Mouse (Mus musculus): ENCODE measurements around the gene Slc1a7.

Gene Slc1a7

DNA sequence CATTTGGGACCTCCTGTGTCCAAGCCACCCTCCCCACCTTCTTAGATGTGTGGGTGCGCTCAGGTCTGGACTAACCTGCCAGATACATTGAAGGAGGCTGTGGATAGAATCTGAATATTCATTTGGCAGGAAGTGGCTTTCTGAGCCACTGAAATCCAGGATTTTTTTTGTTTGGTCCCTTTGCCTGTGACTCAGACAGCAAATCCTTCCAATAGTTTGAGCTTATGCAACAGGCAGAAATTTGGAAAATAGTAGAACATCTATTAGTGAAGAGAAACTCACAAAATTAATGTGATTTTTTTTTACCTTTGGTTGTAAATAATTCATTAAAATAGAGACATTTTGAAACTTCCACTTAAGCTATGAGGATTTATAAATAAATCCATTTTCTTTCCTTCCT lies 3.0 kb downstream of the Slc1a7 start:
- DNase-seq = no peak

DNA sequence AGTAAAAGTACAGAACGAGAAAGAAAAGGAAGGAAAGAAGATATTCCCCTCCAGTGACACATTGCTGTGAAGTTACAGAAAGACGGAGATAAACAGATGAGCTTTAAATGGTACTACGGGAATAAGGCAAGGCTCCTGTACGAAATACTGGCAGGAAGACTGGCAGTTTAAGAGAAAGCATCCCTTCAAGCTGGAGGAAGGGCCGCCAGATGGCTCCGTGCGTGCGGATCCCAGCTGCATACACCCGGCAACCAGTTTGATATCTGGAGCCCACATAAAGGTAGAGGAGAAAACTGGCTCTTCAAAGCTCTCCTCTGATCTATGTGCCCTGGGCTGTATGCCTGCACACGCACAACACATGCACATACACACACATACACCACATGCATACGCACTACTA lies 6.4 kb downstream of the Slc1a7 start:
- no peak for DNase-seq

DNA sequence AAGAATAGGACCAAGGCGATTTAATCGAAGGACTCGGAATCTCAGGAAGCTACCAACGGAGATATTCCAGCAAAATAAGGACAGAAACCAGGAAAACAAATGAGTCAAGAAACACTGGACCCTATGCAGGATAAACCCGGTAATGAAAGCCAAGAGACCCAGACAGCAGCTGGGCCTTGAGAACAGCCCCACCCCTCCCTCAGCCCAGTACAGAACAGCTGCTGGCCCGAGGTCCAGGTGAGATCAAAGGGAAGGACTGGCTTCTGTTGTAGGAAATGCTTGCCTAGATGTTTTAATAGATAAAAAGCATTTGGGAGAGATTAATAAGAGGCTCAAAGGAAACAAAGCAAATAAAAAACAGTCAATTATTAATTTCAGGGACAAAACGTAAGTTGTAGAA lies 6.9 kb downstream of the Slc1a7 start:
- no peak for DNase-seq

DNA sequence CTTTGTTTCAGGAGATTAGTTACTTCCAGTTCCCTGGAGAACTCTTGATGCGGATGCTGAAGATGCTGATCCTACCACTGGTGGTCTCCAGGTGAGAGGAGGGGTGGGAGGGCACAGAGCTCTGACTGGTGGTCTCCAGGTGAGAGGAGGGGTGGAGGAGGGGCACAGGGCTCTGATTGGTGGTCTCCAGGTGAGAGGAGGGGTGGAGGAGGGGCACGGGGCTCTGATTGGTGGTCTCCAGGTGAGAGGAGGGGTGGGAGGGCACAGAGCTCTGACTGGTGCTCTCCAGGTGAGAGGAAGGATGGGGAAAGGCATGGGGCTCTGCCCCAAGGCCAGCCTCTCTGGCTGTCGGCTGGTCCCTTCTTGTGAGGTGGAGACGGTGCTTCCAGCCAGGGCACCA lies 9.5 kb downstream of the Slc1a7 start:
- no peak for DNase-seq

DNA sequence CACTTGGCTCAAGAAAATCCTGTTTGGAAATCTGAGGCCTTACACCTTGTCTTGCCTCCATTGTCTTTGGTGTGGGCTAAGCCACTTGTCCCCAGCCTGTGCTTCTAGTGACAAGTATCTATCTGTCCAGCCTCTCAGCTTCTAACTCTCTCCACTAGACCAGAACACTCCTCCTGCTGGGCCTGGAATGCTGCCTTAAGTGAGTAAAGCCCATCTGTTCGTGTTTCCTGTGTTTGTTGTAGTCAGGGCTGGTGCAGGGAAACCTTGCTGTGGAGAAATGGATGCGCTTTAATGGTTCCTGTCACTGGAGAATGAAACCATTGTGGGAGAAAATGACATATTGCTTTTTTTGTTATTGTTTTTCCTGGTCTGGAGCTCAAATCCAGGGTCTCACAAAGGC lies 11.4 kb downstream of the Slc1a7 start:
- peak; percentile 71 for DNase-seq

DNA sequence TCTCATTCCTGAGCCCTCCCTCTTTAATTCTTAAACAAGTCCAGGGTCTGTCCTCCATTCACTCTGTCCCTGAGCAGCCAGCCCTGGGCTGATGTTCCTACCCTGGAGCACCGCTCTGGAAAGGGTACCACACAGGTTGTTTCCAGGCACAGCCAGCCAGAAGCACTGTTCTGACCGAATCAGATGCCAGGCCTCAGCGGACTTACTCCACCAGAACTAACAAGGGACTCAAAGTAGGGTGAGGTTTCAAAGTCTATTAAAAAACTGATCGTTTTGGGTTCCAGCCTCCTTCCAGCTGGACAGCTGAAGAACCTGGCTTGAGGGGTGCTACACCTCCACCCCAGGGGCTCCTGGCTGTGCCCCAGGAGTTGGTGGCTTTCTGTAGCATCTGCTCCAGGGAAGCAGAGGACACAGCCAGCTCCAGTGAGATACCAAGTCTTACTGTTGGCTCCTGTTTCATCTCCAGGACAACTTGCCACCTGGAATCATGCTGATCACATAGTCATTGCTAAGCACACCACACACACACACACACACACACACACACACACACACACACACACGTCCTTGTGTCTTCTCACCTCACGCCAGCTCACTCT lies 12.0 kb downstream of the Slc1a7 start:
- no peak for DNase-seq

DNA sequence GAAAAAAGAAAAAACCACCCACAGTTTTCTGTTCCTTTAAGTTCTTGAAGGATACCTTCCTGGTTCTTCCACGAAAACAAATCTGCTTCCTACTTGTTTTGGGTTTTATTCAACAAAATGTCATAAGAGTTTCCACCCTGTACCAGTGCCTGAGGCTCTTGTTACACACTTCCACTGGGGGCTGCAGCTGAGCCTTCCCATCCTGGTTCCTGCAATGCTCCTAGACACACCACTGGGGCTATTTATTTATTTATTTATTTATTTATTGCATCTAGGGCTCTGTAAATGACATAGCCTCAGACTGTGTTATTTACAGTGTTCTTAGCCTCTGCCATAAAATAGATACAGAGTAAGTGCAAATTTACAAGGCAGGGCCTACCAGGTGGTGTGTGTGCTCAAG lies 15.6 kb downstream of the Slc1a7 start:
- DNase-seq = no peak

DNA sequence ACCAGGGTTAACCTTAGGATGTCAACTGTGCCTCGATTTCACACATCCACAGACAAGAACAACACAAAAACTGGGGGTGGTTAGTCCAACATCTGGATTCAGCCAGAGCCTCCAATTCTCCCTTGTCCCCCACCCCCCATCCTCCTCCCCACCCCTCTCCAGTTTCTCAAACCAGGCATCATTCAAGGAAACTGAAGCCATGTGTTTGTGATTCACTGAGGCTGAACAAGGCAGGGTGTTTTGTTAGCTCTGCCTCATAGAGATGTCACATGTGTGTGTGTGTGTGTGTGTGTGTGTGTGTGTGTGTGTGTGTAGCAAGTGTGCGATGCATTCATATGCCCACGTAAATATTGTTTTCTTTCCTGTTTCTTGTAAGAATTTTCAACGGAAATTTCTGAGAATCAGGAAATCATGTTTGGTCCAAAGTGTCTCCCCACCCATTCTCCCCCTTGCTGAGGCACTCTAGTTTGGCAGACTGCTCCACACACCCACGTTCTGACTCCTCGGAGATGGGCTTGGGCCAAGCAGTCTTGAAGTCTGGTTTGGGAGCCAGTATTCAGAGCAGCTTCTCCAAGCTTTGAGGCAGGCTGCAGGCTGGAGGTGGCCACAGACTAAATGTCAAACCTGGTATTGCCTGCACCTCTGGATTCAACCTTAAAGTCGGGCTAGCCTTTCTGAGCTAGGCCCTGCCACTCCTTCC lies 16.3 kb downstream of the Slc1a7 start:
- DNase-seq = no peak

DNA sequence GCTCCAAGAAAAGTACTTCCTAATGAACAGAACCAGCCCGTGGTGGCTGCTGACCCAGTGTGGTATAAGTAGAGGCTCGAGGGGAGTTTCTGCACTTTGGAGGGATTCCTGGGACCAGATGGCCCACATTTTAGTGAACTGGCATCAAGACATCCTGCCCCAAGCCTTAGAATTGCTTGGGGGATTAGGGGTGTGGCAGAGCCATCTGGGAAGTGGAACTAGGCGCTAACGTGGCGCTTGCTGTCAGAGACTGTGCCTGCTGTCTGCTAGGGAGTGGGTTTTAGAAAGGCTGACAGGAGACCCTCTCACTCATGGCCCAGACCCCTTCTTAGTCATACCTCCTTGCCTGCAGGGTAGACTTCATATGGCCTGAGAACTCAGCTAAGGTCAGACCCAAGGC lies 17.7 kb downstream of the Slc1a7 start:
- no peak for DNase-seq

DNA sequence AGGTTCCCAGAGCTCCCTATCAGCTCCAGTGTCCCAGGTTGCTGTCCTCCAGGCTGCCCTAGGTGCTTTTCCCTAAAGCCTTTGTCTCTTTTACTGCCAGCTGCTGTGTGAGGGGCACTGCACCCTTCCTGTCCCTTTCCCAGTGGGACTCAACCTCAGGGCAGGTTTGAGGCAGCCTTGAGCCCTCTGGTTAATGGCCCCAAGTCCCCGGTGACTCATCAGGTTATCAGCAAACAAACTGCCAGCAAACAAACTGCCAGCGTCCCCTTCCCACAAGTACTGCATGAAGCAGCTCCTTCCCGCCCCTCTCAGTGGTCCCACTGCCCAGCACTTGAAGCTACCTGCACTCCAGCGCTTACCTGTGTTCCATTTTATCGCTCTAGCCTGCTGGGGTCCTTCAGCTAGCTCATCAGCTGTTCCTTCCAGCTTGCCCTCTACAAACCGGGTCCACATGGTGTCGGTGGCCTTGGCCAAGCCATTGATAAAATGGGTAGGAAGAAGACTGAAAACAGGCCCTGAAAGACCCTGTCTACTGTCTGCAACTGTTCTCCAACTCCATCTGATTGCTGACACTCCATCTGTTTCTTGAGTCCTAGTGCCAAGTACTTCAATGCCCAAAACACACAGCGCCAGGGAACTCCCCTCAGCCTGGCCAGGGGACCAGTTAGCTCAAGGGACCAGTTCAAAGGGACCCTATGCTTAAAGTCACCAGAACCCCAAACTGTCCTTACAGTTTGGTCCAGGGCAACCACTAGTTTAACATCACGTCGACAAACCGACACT lies 18.4 kb downstream of the Slc1a7 start:
- no peak for DNase-seq

DNA sequence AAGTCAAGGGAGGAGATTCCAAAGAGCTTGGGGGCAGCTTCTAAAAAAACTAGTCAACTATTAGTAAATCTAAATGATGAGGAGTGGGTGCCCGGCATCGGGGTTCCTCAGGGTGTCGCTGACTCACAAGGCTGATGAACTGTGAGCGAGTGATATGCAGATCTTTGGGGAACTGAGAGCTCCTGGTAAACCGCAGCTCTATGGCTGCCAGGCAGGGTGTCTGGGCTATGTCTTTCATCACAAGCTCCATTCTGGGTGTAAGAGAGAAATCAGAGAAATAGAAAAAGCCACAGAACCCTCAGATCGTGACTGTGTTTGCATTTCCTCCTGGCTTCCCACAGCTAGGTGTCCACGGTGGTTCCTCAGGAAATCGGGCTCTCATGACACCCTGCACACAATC lies 20.8 kb downstream of the Slc1a7 start:
- no peak for DNase-seq

DNA sequence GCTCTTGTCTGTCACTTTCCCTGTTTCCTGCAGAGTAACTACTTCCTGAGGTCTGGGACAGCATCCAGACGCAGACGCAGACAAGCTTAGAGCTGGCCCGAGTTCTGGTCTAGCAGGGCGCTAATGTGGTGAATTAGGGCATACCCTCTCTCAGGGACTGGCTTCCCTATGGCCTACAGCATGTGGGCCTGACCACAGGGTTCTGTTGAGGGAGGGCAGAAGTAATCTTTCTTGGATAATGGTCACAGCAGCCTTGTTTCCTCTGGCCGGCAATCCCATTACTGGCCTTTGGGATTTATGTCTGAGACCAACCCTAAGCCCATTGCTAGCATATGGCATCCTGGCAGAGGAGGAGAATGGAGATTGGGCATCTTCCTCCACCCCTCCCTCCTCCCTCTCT lies 22.7 kb downstream of the Slc1a7 start:
- DNase-seq = peak; percentile 34

DNA sequence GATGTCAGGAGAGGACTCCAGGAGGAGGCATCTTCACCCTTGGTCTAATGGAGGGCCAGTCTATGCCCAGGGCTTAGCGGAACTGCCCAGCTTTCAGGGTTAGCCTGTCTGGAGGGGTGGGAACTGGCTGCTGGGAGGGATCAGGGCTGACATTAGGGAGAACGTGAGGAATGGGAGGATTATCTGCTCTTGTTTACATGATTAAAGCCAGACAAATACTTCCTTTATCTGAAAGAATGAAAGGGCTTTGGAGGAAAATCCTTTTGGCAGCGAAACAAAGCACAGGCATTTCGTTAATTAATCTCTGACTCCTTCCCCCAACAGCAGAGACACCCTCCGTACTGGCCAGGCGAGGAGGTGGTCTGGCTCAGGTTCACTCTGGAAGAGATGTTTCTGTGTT lies 23.7 kb downstream of the Slc1a7 start:
- no peak for DNase-seq

DNA sequence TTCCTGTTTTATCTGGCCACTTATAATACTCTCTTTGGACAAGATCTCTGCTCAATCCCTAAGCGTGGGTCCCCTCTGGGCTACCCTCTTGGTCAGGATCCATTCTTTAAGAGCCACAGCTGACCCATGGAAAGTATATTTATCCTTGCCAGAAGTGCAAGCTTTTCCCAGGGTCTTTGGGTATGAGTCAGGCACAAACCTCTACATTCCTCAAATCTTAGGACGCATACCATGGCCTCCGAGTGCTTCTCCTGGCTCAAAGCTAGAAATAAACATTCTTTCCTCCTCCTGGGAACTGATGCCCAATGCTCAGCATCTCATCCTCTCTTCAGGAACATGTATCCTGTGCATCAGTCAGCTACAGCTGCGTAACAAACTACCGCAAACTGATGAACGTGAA lies 26.9 kb downstream of the Slc1a7 start:
- DNase-seq = no peak

DNA sequence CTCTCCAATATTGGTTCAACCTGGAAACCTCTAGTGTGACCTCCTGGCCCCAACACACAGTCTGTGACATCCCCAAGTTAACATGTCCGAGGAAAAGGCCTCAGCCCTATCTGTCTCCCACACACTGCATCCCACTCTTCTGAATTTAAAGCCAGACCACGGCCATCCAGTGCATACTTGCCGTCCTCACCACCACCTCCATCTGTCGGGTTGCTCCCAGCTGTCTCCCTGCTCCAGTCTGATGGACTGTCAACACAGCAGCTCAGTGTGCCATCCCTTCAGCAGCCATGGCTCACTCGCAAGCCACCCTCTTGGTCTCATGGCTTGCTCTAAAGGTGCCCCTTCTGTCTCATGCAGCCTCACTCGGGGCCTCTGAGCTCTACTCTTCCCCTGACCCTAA lies 27.6 kb downstream of the Slc1a7 start:
- DNase-seq = no peak

DNA sequence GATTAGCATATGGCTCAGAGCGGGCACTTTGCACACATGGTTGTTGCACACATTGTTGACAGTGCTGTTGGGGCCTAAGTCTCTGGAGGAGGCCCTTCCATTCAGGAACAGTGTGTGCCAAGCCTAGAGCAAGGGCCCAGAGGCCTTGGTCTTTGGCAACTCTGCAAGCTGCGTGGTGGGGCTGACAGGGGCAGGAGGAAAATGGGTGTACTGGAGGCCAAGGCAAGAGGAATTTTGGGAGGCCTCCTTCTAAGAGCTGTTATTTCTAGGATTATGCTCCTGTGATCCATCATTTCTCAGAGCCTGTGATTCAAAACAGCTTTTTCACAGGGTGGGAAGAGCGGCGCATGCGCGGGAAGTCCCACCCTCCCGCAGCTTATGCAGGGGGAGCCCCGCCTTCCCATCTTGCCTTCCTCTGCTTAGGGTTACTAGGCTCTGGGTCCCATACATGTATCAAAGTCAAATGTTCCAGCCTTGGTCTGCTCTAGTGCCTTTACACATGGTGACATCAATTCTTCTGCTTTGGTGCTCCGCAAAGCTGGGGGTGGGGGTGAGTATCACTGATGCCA lies 28.4 kb downstream of the Slc1a7 start:
- DNase-seq = no peak

DNA sequence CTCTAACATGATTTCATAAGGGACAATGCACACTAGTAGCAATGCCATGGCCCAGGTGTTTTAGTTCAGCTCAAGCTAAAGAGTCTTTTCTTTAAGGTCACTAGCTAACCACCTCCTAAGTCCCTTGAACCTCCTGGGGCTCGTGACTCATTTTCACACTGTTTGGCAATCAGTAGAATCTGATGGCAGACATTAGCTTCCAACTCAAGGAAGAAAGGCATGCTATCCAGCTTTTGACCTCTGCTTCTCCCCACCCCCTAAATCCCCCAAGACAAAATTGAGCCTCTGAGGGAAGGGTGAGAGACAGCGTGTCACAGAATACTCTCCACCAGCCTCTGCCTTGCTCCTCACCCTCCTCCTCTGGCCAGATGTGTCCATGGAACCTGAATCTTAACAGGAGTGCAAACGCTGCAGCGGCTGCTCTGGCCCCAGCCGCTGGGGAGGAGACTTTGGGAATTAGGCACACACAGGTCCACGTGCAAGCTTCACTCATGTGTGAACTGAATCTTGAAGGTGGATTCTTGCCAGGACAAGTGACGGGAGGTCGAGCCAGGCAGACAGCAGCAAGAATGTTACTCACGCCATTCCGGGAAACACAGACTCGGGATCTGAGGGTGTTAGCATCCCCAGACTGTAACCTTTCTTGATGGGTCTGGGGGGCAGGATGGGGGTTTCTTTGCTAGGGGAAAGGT lies 30.7 kb downstream of the Slc1a7 start:
- no peak for DNase-seq

DNA sequence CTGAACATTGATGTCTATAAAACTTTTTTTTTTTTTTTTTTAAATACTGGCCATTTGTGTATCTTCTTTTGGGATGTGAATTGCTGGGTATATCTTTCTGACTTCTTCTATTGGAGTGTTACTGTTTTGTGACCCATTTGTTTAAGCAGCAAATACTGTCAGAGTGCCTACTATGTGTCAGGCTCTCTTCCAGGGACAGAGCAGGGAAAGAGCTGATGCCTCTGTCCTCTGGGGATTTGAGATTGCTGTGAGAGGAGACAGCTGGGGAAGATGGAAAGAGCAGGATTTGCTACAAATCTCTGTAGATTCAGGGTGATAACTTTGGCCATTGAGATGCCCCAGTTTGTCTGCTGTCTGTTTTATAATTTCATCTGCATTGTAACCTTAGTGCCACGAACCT lies 31.2 kb downstream of the Slc1a7 start:
- no peak for DNase-seq

DNA sequence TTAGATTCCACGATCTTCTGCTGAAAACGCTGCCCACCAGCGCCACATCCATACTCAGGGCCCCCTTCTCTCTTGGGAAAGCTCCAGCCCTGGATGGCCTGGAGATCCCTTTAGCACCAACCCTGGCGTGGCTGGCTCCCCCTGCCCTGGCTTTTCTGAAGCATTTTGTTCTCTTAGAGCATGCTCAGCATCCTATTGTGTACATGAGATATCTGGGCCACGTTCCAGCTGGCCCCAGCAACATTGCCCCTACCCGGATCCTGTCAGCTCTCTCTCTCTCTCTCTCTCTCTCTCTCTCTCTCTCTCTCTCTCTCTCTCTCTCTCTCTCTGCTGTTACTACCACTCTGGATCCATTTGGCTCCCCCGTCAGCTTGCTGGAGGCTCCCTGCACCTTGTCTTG lies 37.2 kb downstream of the Slc1a7 start:
- no peak for DNase-seq

DNA sequence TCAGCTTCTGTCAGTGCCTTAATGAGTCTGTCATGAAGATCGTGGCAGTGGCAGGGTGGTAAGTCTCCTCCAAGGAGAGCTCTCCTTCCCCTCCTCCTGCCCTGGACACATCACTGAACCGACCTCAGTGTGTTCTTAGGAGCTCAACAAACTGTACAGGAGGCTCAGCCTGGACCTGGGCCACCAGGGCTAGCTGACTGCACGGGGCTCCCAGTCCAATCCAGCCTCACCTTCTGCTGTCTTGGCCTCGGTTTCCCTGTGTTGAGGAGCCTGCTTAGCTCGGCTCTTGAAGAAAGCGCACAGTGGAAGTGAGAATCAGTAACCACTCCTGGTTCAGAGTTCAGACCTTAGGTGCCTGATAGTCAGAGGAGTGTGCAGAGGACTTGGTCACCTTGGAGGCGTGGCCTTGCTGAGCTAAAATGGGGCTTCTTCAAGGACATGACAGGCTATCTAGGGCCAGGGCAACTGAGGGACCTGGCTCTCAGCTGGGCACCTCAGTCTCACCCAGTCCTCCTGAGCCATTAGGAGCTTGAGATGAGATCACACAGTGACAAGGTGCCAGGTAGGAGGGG lies 39.5 kb downstream of the Slc1a7 start:
- DNase-seq = no peak

DNA sequence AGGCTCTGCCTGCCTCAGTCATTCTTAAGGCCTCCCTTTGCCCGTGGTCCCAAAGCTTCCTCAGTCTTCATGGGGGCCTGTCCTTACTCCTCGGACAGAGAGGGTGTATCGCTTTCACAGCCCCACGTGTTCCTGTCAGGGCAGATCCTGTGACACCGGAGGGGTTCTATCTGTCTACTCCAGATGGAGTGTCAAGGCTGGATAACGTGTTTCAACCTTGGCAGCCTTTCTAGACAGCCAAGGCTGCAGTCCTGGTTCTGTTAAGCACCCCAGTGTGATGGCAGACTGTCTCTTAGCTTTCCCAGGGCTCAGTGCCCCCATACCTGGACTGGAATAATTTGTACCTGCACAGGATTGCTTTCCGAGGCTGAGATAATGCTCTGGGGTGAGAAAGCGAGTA lies 40.4 kb downstream of the Slc1a7 start:
- DNase-seq = no peak

DNA sequence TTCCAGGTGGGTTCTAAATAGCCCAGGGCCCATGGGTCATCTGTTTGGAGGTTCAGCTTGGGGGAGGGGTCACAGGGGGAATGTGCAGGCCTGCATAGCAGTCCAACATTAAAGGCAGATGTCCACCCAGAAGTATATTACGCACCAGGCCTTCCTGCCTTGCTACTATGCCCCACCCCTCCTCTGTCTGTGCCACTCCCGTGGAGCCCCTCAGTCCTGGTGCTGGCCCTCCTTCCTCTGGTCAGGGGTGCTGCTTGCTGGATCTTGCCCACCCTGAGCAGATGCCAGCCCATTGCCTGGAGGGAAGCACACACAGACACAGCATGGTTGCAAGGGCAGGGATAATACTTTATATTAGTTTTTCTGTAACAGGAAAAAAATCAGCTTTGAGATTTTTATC lies 46.3 kb downstream of the Slc1a7 start:
- no peak for DNase-seq
